In genomic region chr9:9493594-9494182, GRCm38 (mm10) we compare ENCODE assay signal across 28 mouse cellular contexts.
DNase-seq lines count a peak whose midpoint lies in the region; ATAC-seq and TF ChIP-seq lines count a peak whose summit lies in the region.
"Had no signal": no experiment of that assay in that cellular context is flagged by ENCODE, and none has a peak within 500 bp of the region (broad histone marks: within the 10 kb centered on the region; RNA-seq: fewer than 3 reads in every experiment).

No protein-coding gene starts in this region.

- no peaks in the 10 kb centered on the region for H3K4me1 ChIP-seq in hindbrain, embryonic 14.5 days (replicated peaks; ENCODE audit: control insufficient read depth, insufficient read depth, low read length)
- H3K4me1 ChIP-seq in hindbrain, embryonic 10.5 days (replicated peaks), result no peaks in the 10 kb centered on the region
- no peaks in the 10 kb centered on the region for H3K4me1 ChIP-seq in midbrain, embryonic 14.5 days (ENCODE audit: control insufficient read depth, insufficient read depth, low read length)
- no peaks in the 10 kb centered on the region for H3K4me1 ChIP-seq in midbrain, postnatal 0 days (ENCODE audit: insufficient read depth, low read length)
- H3K4me1 ChIP-seq in midbrain, embryonic 16.5 days (ENCODE audit: control insufficient read depth, insufficient read depth, low read length), result no peaks in the 10 kb centered on the region
- H3K4me1 ChIP-seq in heart, adult 2 months (ENCODE audit: control insufficient read depth, insufficient read depth, low read length), result no peaks in the 10 kb centered on the region
- H3K4me1 ChIP-seq: embryonic facial prominence, embryonic 10.5 days; embryonic facial prominence, embryonic 13.5 days; heart, embryonic 12.5 days; heart, embryonic 15.5 days; intestine, embryonic 15.5 days had no signal

- TF ChIP-seq CTCF in midbrain, postnatal 0 days (IDR thresholded peaks at IDR 0.05), result no peak
- no peak for TF ChIP-seq CTCF in heart, adult 2 months (IDR thresholded peaks at IDR 0.05)

- H3K4me2 ChIP-seq in hindbrain, embryonic 14.5 days (replicated peaks), result no peak overlapping the region
- H3K4me2 ChIP-seq in midbrain, embryonic 14.5 days (ENCODE audit: low read length), result no peak overlapping the region
- H3K4me2 ChIP-seq in midbrain, postnatal 0 days (ENCODE audit: low read depth, low read length, poor library complexity, severe bottlenecking), result no peak overlapping the region
- H3K4me2 ChIP-seq in midbrain, embryonic 16.5 days (ENCODE audit: low read length), result no peak overlapping the region
- H3K4me2 ChIP-seq: embryonic facial prominence, embryonic 13.5 days; heart, embryonic 12.5 days; heart, embryonic 15.5 days; intestine, embryonic 15.5 days had no signal

- H3K9ac ChIP-seq in hindbrain, embryonic 14.5 days, result no peak overlapping the region
- no peak overlapping the region for H3K9ac ChIP-seq in midbrain, embryonic 14.5 days (replicated peaks; ENCODE audit: low read length)
- H3K9ac ChIP-seq in midbrain, postnatal 0 days (replicated peaks; ENCODE audit: low read length, poor library complexity, severe bottlenecking), result no peak overlapping the region
- H3K9ac ChIP-seq in midbrain, embryonic 16.5 days (ENCODE audit: low read depth, low read length), result no peak overlapping the region
- no peak overlapping the region for H3K9ac ChIP-seq in heart, adult 2 months (ENCODE audit: low read depth, low read length)
- H3K9ac ChIP-seq: embryonic facial prominence, embryonic 13.5 days; forebrain, postnatal 0 days; heart, embryonic 12.5 days; heart, embryonic 15.5 days; intestine, embryonic 15.5 days had no signal

- H3K79me2 ChIP-seq in heart, adult 2 months (replicated peaks; ENCODE audit: control insufficient read depth, insufficient read depth, low read length), result no peaks in the 10 kb centered on the region

- no peak for DNase-seq in hindbrain, embryonic 14.5 days (ENCODE audit: low spot score)
- no peak for DNase-seq in hindbrain, embryonic 10.5 days (ENCODE audit: low spot score)
- DNase-seq in midbrain, embryonic 14.5 days, result peak; percentile 12
- DNase-seq in midbrain, postnatal 0 days (ENCODE audit: low spot score), result no peak
- DNase-seq in heart, adult 2 months, result no peak
- DNase-seq: adrenal gland, adult 2 months; adrenal gland, postnatal 14 days; cerebellum, adult 11-12 months; cerebellum, adult 8-10 months; cerebellum, postnatal 10 days; cerebellum, postnatal 36 days; embryo, embryonic 11 days; forebrain, postnatal 0 days; gastrocnemius, adult 2 months; gastrocnemius, postnatal 14 days; heart, adult 11 months; heart, postnatal 10 days; heart, postnatal 36 days had no signal

- TF ChIP-seq POLR2A in heart, adult 2 months (IDR thresholded peaks at IDR 0.05; ENCODE audit: insufficient read depth, low read depth, low read length), result no peak

- no peak for TF ChIP-seq EP300 in heart, adult 2 months (IDR thresholded peaks at IDR 0.05; ENCODE audit: insufficient read depth, low read depth, low read length)

- no peak overlapping the region for H3K27ac ChIP-seq in hindbrain, embryonic 14.5 days
- H3K27ac ChIP-seq in hindbrain, embryonic 10.5 days, result no peak overlapping the region
- no peak overlapping the region for H3K27ac ChIP-seq in midbrain, embryonic 14.5 days (replicated peaks; ENCODE audit: low read depth, low read length)
- H3K27ac ChIP-seq in midbrain, postnatal 0 days (ENCODE audit: low read depth, low read length), result no peak overlapping the region
- H3K27ac ChIP-seq in midbrain, embryonic 16.5 days (ENCODE audit: low read length), result peak overlapping the region; percentile 26; the same call in 1 of the 2 replicates
- no peak overlapping the region for H3K27ac ChIP-seq in heart, adult 2 months
- H3K27ac ChIP-seq: embryonic facial prominence, embryonic 10.5 days; embryonic facial prominence, embryonic 13.5 days; gastrocnemius, adult 2 months; heart, embryonic 15.5 days; intestine, embryonic 15.5 days had no signal

- no peak overlapping the region for H3K4me3 ChIP-seq in hindbrain, embryonic 14.5 days (replicated peaks; ENCODE audit: low read length)
- no peak overlapping the region for H3K4me3 ChIP-seq in hindbrain, embryonic 10.5 days
- H3K4me3 ChIP-seq in midbrain, embryonic 14.5 days (replicated peaks; ENCODE audit: low read depth, low read length), result no peak overlapping the region
- no peak overlapping the region for H3K4me3 ChIP-seq in midbrain, postnatal 0 days (ENCODE audit: low read depth, low read length)
- no peak overlapping the region for H3K4me3 ChIP-seq in midbrain, embryonic 16.5 days (ENCODE audit: low read depth, low read length)
- no peak overlapping the region for H3K4me3 ChIP-seq in heart, adult 2 months
- H3K4me3 ChIP-seq: embryonic facial prominence, embryonic 10.5 days; embryonic facial prominence, embryonic 13.5 days; erythroblast, embryonic 14.5 days; gastrocnemius, adult 2 months; heart, embryonic 12.5 days; heart, embryonic 15.5 days; intestine, embryonic 15.5 days had no signal

- no peaks in the 10 kb centered on the region for H3K9me3 ChIP-seq in hindbrain, embryonic 14.5 days (ENCODE audit: control insufficient read depth, low read length)
- H3K9me3 ChIP-seq in hindbrain, embryonic 10.5 days, result no peaks in the 10 kb centered on the region
- no peaks in the 10 kb centered on the region for H3K9me3 ChIP-seq in midbrain, embryonic 14.5 days (ENCODE audit: control insufficient read depth, low read length)
- H3K9me3 ChIP-seq in midbrain, postnatal 0 days (ENCODE audit: low read length), result no peaks in the 10 kb centered on the region
- no peaks in the 10 kb centered on the region for H3K9me3 ChIP-seq in midbrain, embryonic 16.5 days (replicated peaks; ENCODE audit: control insufficient read depth, low read length, poor library complexity, severe bottlenecking)
- H3K9me3 ChIP-seq: embryonic facial prominence, embryonic 10.5 days; embryonic facial prominence, embryonic 13.5 days; heart, embryonic 12.5 days; heart, embryonic 15.5 days; intestine, embryonic 15.5 days had no signal

- no peaks in the 10 kb centered on the region for H3K36me3 ChIP-seq in hindbrain, embryonic 14.5 days (replicated peaks; ENCODE audit: control insufficient read depth, insufficient read depth)
- H3K36me3 ChIP-seq in hindbrain, embryonic 10.5 days, result no peaks in the 10 kb centered on the region
- no peaks in the 10 kb centered on the region for H3K36me3 ChIP-seq in midbrain, embryonic 14.5 days (ENCODE audit: control insufficient read depth, insufficient read depth, low read length)
- H3K36me3 ChIP-seq in midbrain, postnatal 0 days (ENCODE audit: insufficient read depth, low read length), result no peaks in the 10 kb centered on the region
- H3K36me3 ChIP-seq in midbrain, embryonic 16.5 days (ENCODE audit: control insufficient read depth, insufficient read depth, low read length), result no peaks in the 10 kb centered on the region
- H3K36me3 ChIP-seq in heart, adult 2 months (ENCODE audit: control insufficient read depth, insufficient read depth, low read length), result no peaks in the 10 kb centered on the region
- H3K36me3 ChIP-seq: embryonic facial prominence, embryonic 10.5 days; embryonic facial prominence, embryonic 13.5 days; heart, embryonic 12.5 days; heart, embryonic 15.5 days; intestine, embryonic 15.5 days had no signal

- peak; percentile 24; the same call in 1 of the 2 replicates for ATAC-seq in hindbrain, embryonic 14.5 days (ENCODE audit: low FRiP score)
- ATAC-seq in midbrain, embryonic 14.5 days (ENCODE audit: low FRiP score, low TSS enrichment), result no peak
- no peak for ATAC-seq in midbrain, postnatal 0 days (ENCODE audit: low FRiP score)
- ATAC-seq in midbrain, embryonic 16.5 days, result peak; percentile 58; the same call in 1 of the 2 replicates
- ATAC-seq: CD4-positive, CD25-positive, alpha-beta regulatory T cell, adult 4 months; forebrain, embryonic 14.5 days; forebrain, postnatal 0 days; hindbrain, embryonic 16.5 days; intestine, embryonic 15.5 days had no signal

- 66% methylated on average over 3 of the region's 3 CpGs for WGBS in hindbrain, embryonic 14.5 days
- WGBS in hindbrain, embryonic 10.5 days, result 87% methylated on average over 3 of the region's 3 CpGs
- 62% methylated on average over 3 of the region's 3 CpGs for WGBS in midbrain, embryonic 14.5 days
- WGBS in midbrain, postnatal 0 days, result 60% methylated on average over 3 of the region's 3 CpGs
- 46% methylated on average over 3 of the region's 3 CpGs for WGBS in midbrain, embryonic 16.5 days
- WGBS in heart, adult 2 months, result 85% methylated on average over 3 of the region's 3 CpGs

- intact Hi-C loops in heart, adult 2 months (cut with DNase I), result no loop called here

- no peaks in the 10 kb centered on the region for H3K27me3 ChIP-seq in hindbrain, embryonic 14.5 days (ENCODE audit: control insufficient read depth, insufficient read depth, low read length)
- no peaks in the 10 kb centered on the region for H3K27me3 ChIP-seq in hindbrain, embryonic 10.5 days (ENCODE audit: insufficient read depth, poor library complexity, severe bottlenecking)
- H3K27me3 ChIP-seq in midbrain, embryonic 14.5 days (ENCODE audit: control insufficient read depth, insufficient read depth, low read length), result no peaks in the 10 kb centered on the region
- H3K27me3 ChIP-seq in midbrain, postnatal 0 days (ENCODE audit: insufficient read depth, low read length), result no peaks in the 10 kb centered on the region
- H3K27me3 ChIP-seq in midbrain, embryonic 16.5 days (ENCODE audit: control insufficient read depth, insufficient read depth, low read depth, low read length), result no peaks in the 10 kb centered on the region
- no peaks in the 10 kb centered on the region for H3K27me3 ChIP-seq in heart, adult 2 months (ENCODE audit: control insufficient read depth, insufficient read depth, low read length)
- H3K27me3 ChIP-seq: embryonic facial prominence, embryonic 13.5 days; heart, embryonic 12.5 days; heart, embryonic 15.5 days; intestine, embryonic 15.5 days had no signal

Comparison
In these comparisons a context has a peak if more than half of its experiments do, and no peak if none do; other contexts are left out.
1. ATAC-seq: peak in hindbrain, embryonic 14.5 days (single experiment) and midbrain, embryonic 16.5 days (single experiment); none in midbrain, embryonic 14.5 days (single experiment) and midbrain, postnatal 0 days (single experiment).